17 mouse cellular contexts compared by ENCODE assay signal in genomic region chr10:61911770-61912169, GRCm38 (mm10).
"Had no signal": no experiment of that assay in that cellular context is flagged by ENCODE, and none has a peak within 500 bp of the region (broad histone marks: within the 10 kb centered on the region; RNA-seq: fewer than 3 reads in every experiment).

No protein-coding gene starts in this region.

- H3K27ac ChIP-seq: lung, embryonic 15.5 days; macrophage; midbrain, embryonic 13.5 days; midbrain, embryonic 15.5 days; neural tube, embryonic 12.5 days had no signal

- H3K36me3 ChIP-seq: midbrain, embryonic 13.5 days; midbrain, embryonic 15.5 days; neural tube, embryonic 12.5 days had no signal

- H3K9ac ChIP-seq: liver, postnatal 0 days; lung, embryonic 15.5 days; midbrain, embryonic 13.5 days; midbrain, embryonic 15.5 days; neural tube, embryonic 12.5 days had no signal

- H3K4me3 ChIP-seq: lung, embryonic 15.5 days; megakaryocyte, embryonic 14.5 days; midbrain, embryonic 13.5 days; midbrain, embryonic 15.5 days; neural tube, embryonic 12.5 days had no signal

- DNase-seq: liver, postnatal 0 days; lung, adult 2 months; lung, postnatal 14 days; lung, postnatal 36 days; right cerebral cortex, postnatal 14 days; spleen, adult 18-20 months; thymus, adult 18-20 months; thymus, postnatal 25 days; thymus, postnatal 4 days had no signal

- ATAC-seq: liver, postnatal 0 days; lung, postnatal 0 days; midbrain, embryonic 13.5 days; midbrain, embryonic 15.5 days had no signal

- H3K4me2 ChIP-seq: lung, embryonic 15.5 days; midbrain, embryonic 11.5 days; midbrain, embryonic 13.5 days; midbrain, embryonic 15.5 days; neural tube, embryonic 12.5 days had no signal

- H3K27me3 ChIP-seq: lung, embryonic 15.5 days; midbrain, embryonic 13.5 days; midbrain, embryonic 15.5 days; neural tube, embryonic 12.5 days had no signal

- H3K4me1 ChIP-seq: midbrain, embryonic 13.5 days; midbrain, embryonic 15.5 days; neural tube, embryonic 12.5 days had no signal

- H3K9me3 ChIP-seq: lung, embryonic 15.5 days had no signal
